Mouse (Mus musculus) liver, postnatal 0 days (tissue): ENCODE results near the gene Nt5e. TPM values are rescaled to one million over a fixed set of nuclear protein-coding genes. Genes with fewer than 3 reads are reported as not detected.

ENCODE experiments used
- ATAC-seq: fragments of 200-750 bp; cut with Nextera tagmentation; 2 replicates; pipeline ENCODE4 v1.8.0; 2017; ENCODE audit warnings: mild to moderate bottlenecking, moderate library complexity
- DNase-seq: peaks from one replicate; pipeline ENCODE4 v3.0.0-alpha.2; 2016
- H3K27ac ChIP-seq: fragments of 300-500 bp; sonication (generic); 2 replicates; pipeline ENCODE4 v1.5.1; 2014; ENCODE audit warnings: antibody characterized with exemption, moderate library complexity, mild to moderate bottlenecking, low read depth
- H3K27me3 ChIP-seq: fragments of 300-500 bp; sonication (generic); 2 replicates; pipeline ENCODE4 v1.6.1; 2014; ENCODE audit warnings: low read length, control low read depth, mixed read lengths; ENCODE audit not compliant: insufficient read depth
- H3K36me3 ChIP-seq: fragments of 300-500 bp; sonication (generic); replicated peaks from 2 replicates; pipeline ENCODE4 v1.6.1; 2014; ENCODE audit warnings: mild to moderate bottlenecking, control low read depth, low read length, moderate library complexity, mixed read lengths; ENCODE audit not compliant: insufficient read depth
- H3K4me1 ChIP-seq: fragments of 300-500 bp; sonication (generic); 2 replicates; pipeline ENCODE4 v1.6.1; 2014; ENCODE audit warnings: antibody characterized with exemption, mild to moderate bottlenecking, control low read depth; ENCODE audit not compliant: insufficient read depth
- H3K4me2 ChIP-seq: fragments of 300-500 bp; sonication (generic); 2 replicates; pipeline ENCODE4 v1.6.1; 2014; ENCODE audit warnings: low read depth, mild to moderate bottlenecking, low read length, moderate library complexity, mixed read lengths
- H3K4me3 ChIP-seq: fragments of 300-500 bp; sonication (generic); 2 replicates; pipeline ENCODE4 v1.5.1; 2014; ENCODE audit warnings: low read depth, low read length
- H3K9ac ChIP-seq: fragments of 300-500 bp; sonication (generic); replicated peaks from 2 replicates; pipeline ENCODE4 v1.6.1; 2014; ENCODE audit warnings: mild to moderate bottlenecking, moderate library complexity
- H3K9me3 ChIP-seq: fragments of 300-500 bp; sonication (generic); 2 replicates; pipeline ENCODE4 v1.6.1; 2016; ENCODE audit warnings: mild to moderate bottlenecking, control low read depth, low read length, mixed read lengths
- CTCF ChIP-seq: sonication (generic); IDR thresholded peaks from 2 replicates; pipeline ENCODE4 v1.5.1; 2016; ENCODE audit warnings: antibody characterized with exemption, low read depth
- EP300 ChIP-seq: IDR thresholded peaks from 2 replicates; pipeline ENCODE4 v1.6.1; 2016; ENCODE audit warnings: antibody characterized with exemption, low read depth, mild to moderate bottlenecking
- WGBS: fragments of 180-500 bp; shearing (Covaris S2); extraction: QIAGEN DNeasy Blood & Tissue Kit; methylation state at CpG from one replicate; pipeline ENCODE4 v1.1.7; 2014; ENCODE audit not compliant: insufficient replicate concordance; 5-methylcytosine and 5-hydroxymethylcytosine counted together
- polyA plus RNA-seq: library from polyadenylated mRNA; unstranded; fragments of >200 nt; fragmentation: Nextera tagmentation; extraction: Ambion mirVana; gene quantifications from 2 replicates; pipeline ENCODE4 v1.2.1, GENCODE M21; 2015

Gene Nt5e
- polyA plus RNA-seq, 1 experiment from 2014 or later: 18.9 TPM

- no peaks in the 10 kb centered on the region for H3K4me1 ChIP-seq
- no peak overlapping the region for H3K27ac ChIP-seq
- DNase-seq (no peak), ATAC-seq (no peak)
- H3K9me3 ChIP-seq: no peaks in the 10 kb centered on the region
- H3K27me3 ChIP-seq: peaks cover 4% of the 10 kb centered on the region; the same call in 1 of the 2 replicates
- no peaks in the 10 kb centered on the region for H3K36me3 ChIP-seq
- H3K9ac ChIP-seq: no peak overlapping the region
- TF ChIP-seq CTCF (no peak), EP300 (no peak)
- H3K4me2 ChIP-seq: no peak overlapping the region
- no peak overlapping the region for H3K4me3 ChIP-seq
- 57% methylated on average over 3 of the region's 3 CpGs for WGBS
Measured at GRCm38 (mm10) chr9:88324616-88325015, 2.4 kb upstream of the Nt5e start.

- 23% methylated on average over 5 of the region's 5 CpGs for WGBS
Measured at GRCm38 (mm10) chr9:88328666-88329065, 1.7 kb downstream of the Nt5e start.

GRCm38 (mm10) chr9:88329166-88329748, 2.3 kb downstream of the Nt5e start:
- 33% methylated on average over 10 of the region's 10 CpGs for WGBS
- no peak for DNase-seq
- no peaks in the 10 kb centered on the region for H3K36me3 ChIP-seq
- no peak for ATAC-seq
- TF ChIP-seq EP300 (no peak), CTCF (no peak)
- H3K4me2 ChIP-seq: peak overlapping the region; percentile 73
- peaks cover 4% of the 10 kb centered on the region; the same call in 1 of the 2 replicates for H3K27me3 ChIP-seq
- peak overlapping the region; percentile 55 for H3K27ac ChIP-seq
- no peaks in the 10 kb centered on the region for H3K9me3 ChIP-seq
- no peaks in the 10 kb centered on the region; the same call in 1 of the 2 replicates for H3K4me1 ChIP-seq
- H3K9ac ChIP-seq: no peak overlapping the region
- peak overlapping the region; percentile 57 for H3K4me3 ChIP-seq

More at GRCm38 (mm10) chr9:88328666-88329065, 1.7 kb downstream of the Nt5e start:
- H3K36me3 ChIP-seq: no peaks in the 10 kb centered on the region
- TF ChIP-seq EP300 (no peak), CTCF (no peak)
- no peaks in the 10 kb centered on the region for H3K9me3 ChIP-seq
- peaks cover 4% of the 10 kb centered on the region; the same call in 1 of the 2 replicates for H3K27me3 ChIP-seq
- no peak for DNase-seq
- peak overlapping the region; percentile 55; the same call in 1 of the 2 replicates for H3K27ac ChIP-seq
- ATAC-seq: 0 out of 2 replicates have a peak, but pooled peaks have one; percentile 10
- H3K4me3 ChIP-seq: peak overlapping the region; percentile 57
- H3K4me1 ChIP-seq: no peaks in the 10 kb centered on the region; the same call in 1 of the 2 replicates
- peak overlapping the region; percentile 73 for H3K4me2 ChIP-seq
- peak overlapping the region; percentile 59; the same call in 1 of the 2 replicates for H3K9ac ChIP-seq

- peaks cover 4% of the 10 kb centered on the region; the same call in 1 of the 2 replicates for H3K27me3 ChIP-seq
- 39% methylated on average over 3 of the region's 3 CpGs for WGBS
- H3K27ac ChIP-seq: peak overlapping the region; percentile 34; the same call in 1 of the 2 replicates
- no peaks in the 10 kb centered on the region for H3K36me3 ChIP-seq
- TF ChIP-seq CTCF (no peak), EP300 (no peak)
- DNase-seq (no peak), ATAC-seq (peak; percentile 27; the same call in 1 of the 2 replicates)
- H3K4me3 ChIP-seq: no peak overlapping the region
- no peaks in the 10 kb centered on the region for H3K9me3 ChIP-seq
- H3K4me1 ChIP-seq: no peaks in the 10 kb centered on the region; the same call in 1 of the 2 replicates
- peak overlapping the region; percentile 73 for H3K4me2 ChIP-seq
- no peak overlapping the region for H3K9ac ChIP-seq
Measured at GRCm38 (mm10) chr9:88330316-88330715, 3.3 kb downstream of the Nt5e start.

DNA sequence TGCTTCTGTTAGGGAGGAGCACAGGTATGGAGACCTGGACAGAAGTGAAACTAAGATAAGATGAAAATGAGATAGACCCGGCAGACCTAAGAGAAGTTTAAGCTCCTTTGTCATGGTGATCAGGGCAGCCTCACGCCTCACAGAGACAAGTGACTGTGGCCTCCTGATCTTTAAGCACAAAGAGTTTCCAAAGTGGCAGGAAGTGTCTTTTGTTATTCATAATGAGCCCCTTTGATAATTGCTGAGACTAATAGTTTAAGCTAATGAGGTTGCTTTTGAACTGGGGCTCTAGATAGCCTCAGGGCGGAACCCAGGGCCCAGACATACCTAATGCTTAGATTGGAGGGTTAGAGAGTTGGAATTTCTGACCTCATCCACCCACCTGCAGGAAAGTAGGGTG, 5.5 kb downstream of the Nt5e start:
- Histone ChIP-seq H3K27me3 (peaks cover 4% of the 10 kb centered on the region; the same call in 1 of the 2 replicates), H3K36me3 (no peaks in the 10 kb centered on the region), H3K27ac (no peak overlapping the region), H3K9ac (no peak overlapping the region), H3K4me3 (no peak overlapping the region), H3K9me3 (no peaks in the 10 kb centered on the region), H3K4me1 (no peaks in the 10 kb centered on the region; the same call in 1 of the 2 replicates), H3K4me2 (no peak overlapping the region)
- TF ChIP-seq EP300 (no peak), CTCF (no peak)
- WGBS: 64% methylated on average over 3 of the region's 3 CpGs
- no peak for ATAC-seq
- no peak for DNase-seq

DNA sequence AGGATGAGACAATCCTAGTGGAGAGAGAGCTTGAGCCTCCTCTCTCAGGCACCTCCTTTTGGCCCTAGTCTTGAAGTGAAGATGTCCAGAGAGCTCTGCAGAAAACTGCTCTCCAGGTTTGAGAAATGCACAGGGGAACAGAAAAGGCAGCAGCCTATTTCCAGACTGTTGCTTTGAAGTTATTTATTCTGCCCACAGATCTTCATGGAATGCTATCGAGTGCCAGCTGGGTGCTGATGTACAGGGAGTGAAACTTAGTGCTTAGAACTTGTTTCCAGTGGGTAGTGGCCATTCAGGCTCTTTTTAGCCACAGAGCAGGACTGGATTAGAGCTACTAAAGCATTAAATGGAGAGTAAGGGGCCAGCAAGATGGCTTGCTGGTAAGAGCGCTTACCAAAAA, 8.8 kb downstream of the Nt5e start:
- 70% methylated on average over 2 of the region's 2 CpGs for WGBS
- Histone ChIP-seq H3K36me3 (no peaks in the 10 kb centered on the region), H3K9me3 (no peaks in the 10 kb centered on the region), H3K27me3 (no peaks in the 10 kb centered on the region), H3K4me2 (no peak overlapping the region), H3K4me3 (no peak overlapping the region), H3K27ac (no peak overlapping the region), H3K4me1 (no peaks in the 10 kb centered on the region; the same call in 1 of the 2 replicates), H3K9ac (no peak overlapping the region)
- TF ChIP-seq EP300 (no peak), CTCF (no peak)
- ATAC-seq: no peak
- no peak for DNase-seq
